Mouse (Mus musculus) adrenal gland, postnatal 10 days (tissue): ENCODE results near the gene Ralgds. TPM values are rescaled to one million over a fixed set of nuclear protein-coding genes. Genes with fewer than 3 reads are reported as not detected.
A peak's percentile ranks its signal among the peaks of the same experiment; 100 is the strongest.
"Not testable (repeated sequence)": the region's sequence is repeated elsewhere in the genome, so short reads cannot be mapped to it uniquely, and the experiment has no call there.

Source experiments
- DNase-seq: peaks from one replicate; pipeline ENCODE4 v3.0.0; 2021; ENCODE audit warnings: mixed read lengths
- long read RNA-seq, 2 experiments: library from polyadenylated mRNA; stranded (forward); transcript quantifications; one replicate each; pipeline ENCODE4 v2.0.0; 2021
- total RNA-seq, 2 experiments: library from RNA; stranded (reverse); gene quantifications; 2 replicates each; pipeline ENCODE4 v1.2.3; 2021

Ralgds gene
- 10 to 100 TPM; 31.5 to 47.4 TPM for total RNA-seq
- long read RNA-seq, experiment 1, transcript Ralgds-202 (18 exons, 3,102 nt) = major isoform, 7 of 49 reads
- long read RNA-seq, experiment 1, transcript Ralgds-203 (18 exons, 3,683 nt) = minor isoform, 6 of 49 reads
- long read RNA-seq, experiment 1, partial matches to known transcripts = 5 of 49 reads
- long read RNA-seq, experiment 1, other reads (novel, unspliced or antisense) = 29 of 49 reads
- long read RNA-seq, experiment 2, transcript Ralgds-203 (18 exons, 3,683 nt) = minor isoform, 12 of 65 reads
- long read RNA-seq, experiment 2, transcript Ralgds-202 (18 exons, 3,102 nt) = major isoform, 22 of 65 reads
- long read RNA-seq, experiment 2, partial matches to known transcripts = 14 of 65 reads
- long read RNA-seq, experiment 2, other reads (novel, unspliced or antisense) = 13 of 65 reads

DNA sequence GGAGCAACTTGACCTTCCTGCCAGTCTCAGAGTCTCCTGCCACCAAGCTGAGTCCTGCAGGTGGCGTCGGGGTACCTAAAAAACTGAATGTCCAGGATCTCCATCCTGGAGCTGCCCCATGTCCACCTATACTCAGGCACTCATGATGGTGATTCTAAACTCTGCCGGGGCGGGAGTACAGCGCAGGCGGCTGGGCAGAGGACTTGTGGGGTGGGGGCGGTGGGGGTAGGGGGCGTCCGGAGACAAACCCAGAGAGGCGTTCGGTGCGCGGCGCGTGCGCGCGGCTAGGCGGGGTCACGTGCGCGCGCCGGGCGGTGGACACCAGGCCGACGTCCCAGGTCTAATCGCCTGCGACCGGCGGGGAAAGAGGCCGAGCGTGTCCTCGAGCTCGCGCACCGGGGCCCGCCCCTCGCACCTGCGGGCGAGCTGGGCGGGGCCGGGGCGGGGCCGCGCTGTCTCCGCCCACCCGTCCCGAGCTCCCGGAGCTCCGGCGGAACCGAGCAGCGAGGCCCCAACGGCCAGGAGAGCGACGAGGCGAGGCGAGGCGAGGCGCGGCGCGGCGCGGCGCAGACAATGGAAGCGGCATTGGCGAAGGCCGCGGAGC lies at the start of gene Ralgds:
TSS of gene Ralgds (plus strand) at position 328 of the 604 bp plus-strand sequence.
- peak; percentile 70 for DNase-seq

DNA sequence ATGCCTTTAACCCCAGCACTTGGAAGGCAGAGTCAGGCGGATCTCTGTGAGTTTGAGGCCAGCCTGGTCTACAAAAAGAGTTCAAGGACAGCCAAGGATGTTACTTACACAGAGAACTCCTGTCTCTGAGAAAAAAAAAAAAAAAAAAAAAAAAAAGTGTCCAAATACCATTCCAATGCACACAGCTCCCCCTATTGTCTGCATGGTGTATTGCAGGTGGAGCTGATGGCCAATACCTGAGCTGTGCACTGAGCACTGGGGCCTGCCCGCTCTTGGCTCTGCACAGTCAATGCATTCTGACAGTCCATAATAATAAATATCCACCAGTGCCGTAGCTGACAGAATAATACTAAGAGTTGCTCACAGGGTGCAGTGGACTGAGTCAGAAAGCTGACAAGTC lies 49.0 kb upstream of the Ralgds start:
- peak; percentile 65 for DNase-seq

DNA sequence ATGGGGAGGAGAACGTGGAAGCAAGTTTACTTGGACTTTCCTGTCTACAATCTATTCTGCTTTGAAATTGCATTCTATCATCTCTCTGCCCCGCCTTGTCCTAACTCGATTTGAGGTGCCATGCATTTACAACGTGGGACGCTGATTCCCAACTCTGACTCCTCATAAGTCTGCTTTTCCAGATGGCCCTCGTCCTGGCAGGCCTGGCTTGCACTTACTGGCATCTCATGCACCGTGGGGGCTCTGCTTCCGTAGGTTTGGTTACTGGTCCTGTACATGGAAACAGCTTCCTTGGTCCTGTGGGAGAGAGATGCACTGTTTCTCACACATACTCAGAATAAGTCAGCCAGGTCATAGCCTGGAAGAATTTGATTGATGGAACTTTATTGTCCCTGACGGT lies 48.0 kb upstream of the Ralgds start:
- DNase-seq = no peak

DNA sequence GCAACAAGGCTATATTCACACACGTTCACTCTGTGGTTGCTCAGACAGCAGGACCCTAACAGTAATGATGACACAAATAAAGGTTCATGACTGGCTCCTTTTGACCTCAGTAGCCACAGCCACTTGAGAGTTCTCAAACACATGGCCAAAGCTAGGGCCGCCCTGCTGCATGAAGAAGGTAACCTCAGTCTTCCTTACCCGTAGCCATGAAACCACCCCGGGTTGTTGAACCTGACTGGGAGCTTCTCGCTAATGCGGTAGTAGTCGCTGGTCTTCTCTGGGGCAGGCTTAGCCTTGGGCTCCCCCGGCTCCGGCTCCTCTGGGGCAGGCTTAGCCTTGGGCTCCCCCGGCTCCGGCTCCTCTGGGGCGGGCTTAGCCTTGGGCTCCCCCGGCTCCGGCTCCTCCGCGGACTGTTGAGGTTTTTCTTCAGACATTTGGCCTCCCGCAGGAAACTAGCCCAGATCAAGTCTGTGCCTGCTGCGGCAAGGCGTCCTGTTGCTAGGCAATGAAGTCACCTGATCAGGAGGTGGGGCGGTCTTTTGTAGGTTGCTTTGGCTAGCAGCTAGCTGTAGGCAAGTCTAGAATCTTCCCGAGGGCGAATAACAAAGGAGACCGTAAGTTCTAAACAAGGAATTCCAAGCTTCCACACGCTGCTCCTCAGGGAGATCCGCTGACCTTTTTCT lies 46.9 kb upstream of the Ralgds start, which contains the start of gene 1700007K13Rik:
TSS of gene 1700007K13Rik (minus strand) at position 497 of the 683 bp plus-strand sequence.
- DNase-seq = peak; percentile 86

DNA sequence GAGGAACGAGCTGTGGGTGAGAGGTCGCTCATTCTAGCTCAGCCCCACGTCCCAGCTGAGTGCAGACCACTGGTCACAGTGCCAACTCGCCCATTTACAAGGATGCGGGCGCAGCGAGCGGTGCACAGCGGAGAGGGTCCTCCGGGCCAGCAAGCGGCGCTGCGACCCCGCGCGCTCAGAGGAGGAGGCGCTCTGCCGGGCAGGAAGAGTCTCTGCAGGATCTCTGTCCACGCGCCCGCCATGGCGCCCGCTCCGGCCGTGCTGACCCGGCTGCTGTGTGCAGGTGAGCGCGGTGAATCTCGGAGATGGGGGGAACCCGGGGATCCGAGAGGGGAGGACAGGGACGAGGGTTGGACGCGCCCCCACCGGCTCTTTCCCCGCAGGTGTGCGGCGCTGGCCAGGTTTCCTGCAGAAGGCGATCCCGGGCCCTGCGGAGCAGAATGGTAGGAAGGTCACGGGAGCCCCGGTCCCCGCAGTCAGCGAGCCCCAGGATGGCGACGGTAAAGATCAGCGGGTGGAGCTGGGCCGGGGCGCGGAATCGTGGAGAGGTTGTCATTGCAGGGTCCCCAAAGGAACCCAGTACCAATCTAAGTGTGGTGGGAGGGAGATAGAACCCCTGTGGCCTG lies 45.0 kb upstream of the Ralgds start, which contains the start of gene Mrps2:
TSS of gene Mrps2 (plus strand) at position 207 of the 626 bp plus-strand sequence.
- peak; percentile 94 for DNase-seq

DNA sequence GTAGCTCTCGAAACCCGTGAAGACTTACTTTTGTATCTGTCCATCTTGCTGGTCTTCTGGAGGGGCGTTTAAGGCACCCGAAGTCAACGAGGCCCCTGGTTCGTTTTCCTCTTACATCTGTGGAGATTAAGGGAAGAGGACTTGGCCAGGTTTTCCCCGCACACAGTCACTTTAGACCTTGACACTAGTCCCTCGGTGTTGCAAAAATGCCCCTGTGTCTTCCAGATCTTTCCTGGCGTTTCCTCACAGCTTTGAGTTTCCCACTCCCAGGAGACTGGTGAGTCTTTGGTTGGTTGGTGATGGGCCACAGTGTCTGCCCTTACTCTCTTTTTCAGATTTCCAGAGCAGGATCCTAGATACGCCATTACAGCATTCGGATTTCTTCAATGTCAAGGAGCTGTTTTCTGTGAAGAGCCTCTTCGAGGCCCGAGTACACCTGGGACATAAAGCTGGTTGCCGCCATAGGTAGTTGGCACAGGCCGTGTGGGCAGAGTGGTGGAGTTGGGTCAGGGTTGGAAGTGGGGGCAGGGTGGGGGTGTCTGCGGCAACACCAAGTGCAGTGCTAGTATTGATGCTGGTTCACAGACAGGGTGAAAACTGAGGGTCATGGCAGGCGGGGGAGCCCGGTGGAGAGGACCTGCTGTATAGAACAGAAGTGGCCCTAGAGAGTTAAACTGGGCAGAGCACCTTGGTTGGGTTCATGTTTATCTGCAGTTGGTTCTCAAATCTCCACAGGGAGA lies 44.3 kb upstream of the Ralgds start:
- DNase-seq = peak; percentile 33

DNA sequence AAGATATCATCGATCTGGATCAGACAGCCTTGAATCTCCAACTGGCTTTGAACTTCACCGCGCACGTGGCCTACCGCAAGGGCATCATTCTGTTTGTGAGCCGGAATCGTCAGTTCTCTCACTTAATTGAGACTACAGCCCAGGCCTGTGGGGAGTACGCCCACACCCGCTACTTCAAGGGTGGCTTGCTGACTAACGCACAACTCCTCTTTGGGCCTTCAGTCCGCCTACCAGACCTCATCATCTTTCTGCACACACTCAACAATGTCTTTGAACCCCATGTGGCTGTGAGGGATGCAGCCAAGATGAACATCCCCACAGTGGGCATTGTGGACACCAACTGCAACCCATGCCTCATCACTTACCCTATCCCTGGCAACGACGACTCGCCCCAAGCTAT lies 43.5 kb upstream of the Ralgds start:
- DNase-seq = no peak

DNA sequence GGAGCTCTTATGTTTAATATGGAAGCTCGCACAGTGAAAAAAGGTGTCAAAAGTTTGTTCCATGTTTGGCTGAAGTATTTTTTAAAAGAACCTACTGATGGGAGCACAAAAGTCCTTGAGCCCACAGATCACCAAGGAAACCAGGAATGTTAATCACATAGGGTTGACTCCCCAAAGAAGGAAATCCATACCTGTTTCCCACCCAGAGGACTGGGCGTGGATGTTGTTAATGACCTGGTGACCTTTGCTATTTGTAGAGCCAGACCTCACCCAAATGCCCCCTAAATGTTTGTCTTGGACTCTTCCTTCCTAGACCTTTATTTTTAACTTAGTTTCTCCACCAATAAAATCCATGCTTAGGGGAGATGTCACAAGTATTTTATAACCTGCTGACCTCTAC lies 42.3 kb upstream of the Ralgds start:
- DNase-seq = no peak

DNA sequence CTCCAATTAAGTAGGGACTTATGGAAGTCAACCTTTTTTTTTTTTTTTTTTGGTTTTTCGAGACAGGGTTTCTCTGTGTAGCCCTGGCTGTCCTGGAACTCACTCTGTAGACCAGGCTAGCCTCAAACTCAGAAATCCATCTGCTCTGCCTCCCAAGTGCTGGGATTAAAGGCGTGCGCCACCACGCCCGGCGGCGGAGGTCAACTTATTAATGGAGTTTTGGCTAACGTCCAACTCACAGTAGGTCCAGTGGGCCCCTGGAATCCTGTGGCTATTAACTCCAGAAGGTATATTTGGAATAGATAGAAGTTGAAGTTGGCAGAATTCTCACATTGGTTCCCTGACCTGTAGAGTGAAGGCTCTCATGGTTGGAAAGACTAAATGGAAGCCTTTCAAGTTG lies 40.9 kb upstream of the Ralgds start:
- not testable (repeated sequence) for DNase-seq

DNA sequence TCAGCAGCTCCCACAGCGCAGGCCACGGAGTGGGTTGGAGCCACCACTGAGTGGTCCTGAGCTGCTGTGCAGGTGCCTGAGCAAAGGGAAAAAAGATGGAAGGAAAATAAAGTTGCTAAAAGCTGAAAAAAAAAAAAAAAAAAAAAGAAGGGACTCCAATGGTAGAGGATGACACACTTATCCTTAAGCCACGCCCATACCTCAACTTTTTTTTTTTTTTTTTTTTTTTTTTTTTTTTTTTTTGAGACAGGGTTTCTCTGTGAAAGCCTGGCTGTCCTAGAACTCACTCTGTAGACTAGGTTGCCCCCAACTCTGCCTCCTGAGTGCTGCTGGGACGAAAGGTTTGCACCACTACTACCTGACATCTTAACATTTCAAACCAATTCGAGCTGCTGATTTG lies 34.9 kb upstream of the Ralgds start:
- DNase-seq = not testable (repeated sequence)

DNA sequence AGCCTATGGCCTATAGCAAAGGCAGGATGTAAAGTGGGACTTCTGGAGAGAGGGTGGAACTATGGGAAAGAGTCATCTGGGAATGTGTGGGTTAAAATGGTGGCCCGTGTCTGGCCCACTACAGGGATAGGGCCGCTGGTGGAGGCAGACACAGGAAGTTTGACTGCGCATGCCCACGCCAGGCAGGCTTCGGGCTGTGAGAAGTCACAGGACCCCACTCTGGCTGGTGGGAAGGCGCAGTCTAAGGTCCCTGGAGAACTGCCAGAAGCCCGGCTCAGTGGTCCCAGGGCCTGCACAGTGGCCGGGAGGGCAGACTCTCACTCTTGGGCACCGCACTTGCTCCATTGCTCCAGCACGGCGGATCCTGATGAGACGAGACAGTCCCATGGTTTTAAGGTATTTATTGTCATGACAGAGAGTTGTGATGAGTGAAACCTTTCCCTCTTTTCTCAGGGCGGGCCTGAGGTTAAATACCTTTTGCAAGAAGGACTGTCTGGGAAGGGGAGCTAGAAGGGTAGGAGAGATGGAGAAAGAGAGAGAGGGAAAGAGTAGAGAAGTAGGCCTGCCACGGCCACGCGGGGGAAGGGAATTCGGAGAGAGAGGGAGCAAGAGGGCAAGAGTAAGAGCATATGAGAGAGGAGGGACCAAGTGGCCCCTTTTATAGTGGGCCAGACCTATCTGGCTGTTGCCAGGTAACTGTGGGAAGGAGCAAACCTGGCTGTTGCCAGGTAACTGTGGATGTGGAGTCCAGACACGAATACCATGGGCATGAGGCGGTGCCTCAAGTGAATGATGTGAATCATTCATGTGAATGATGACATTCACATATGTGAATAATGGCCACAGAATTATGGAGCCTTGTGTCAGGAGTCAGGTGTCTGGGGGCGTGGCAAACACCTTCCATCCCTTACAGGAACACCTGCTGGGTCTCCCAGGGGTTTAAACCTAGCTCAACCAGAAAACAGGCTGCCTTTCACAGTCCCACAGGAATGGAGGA lies 33.4 kb upstream of the Ralgds start:
- no peak for DNase-seq

DNA sequence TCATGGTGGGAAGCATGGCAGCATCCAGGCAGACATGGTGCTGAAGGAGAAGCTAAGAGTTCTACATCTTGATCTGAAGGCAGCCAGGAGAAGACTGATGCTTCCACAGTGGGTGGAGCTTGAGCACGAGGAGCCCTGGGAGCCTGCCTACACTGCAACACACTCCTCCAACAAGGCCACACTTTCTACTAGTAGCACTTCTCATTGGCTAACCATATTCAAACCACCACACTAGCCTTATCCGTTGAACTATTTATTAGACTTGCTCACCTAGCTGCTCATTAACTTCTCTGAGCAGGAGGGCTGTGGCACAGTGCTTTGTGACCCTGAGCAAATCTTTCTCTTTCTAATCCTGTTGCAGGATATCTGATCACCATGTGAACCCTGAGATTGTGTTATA lies 29.1 kb upstream of the Ralgds start:
- DNase-seq = no peak

DNA sequence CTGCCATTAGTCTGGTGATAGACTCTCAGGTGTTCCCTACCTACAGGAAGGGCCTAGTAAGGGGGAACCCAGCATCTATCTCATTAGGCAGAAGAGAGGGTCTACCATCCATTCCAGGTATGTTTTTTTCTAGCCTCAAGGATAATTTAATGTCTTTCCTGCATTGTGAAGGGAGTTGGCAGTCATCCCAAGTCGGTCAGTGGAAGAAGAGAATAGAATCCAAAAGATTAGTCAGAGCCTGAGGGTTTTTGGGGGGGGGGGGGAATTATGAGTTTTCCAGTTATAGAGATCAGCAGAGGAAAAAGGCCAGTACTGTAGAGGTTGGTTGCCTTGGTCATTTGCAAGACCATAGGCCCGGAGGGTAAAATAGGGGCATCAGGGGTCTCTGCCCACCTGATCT lies 18.4 kb upstream of the Ralgds start:
- DNase-seq = no peak

DNA sequence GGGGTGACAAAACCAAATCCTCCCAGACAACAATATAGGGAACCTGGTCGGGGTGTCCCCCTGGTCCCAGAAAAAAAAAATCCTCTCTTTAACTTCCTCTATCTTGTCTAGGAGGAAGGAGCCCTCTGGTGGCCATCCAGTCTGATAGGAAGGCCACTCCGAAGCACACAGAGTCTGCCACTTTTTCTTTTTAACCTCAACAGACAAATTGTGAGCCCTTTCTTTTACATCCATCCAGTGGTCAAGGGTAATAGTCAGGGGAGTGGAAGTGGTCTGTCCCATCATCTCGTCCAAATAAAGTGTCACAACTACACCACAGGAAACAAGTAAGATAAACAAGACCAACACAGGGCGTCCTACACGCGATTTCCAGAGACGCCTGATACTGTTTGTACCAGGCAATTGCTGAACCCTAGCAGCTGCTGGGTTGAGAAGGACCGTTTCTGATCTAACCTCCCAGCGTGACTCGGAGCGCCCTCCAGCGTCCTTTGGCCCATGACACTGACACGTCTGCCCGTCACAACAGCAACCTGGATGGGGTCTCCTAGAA lies 17.6 kb upstream of the Ralgds start:
- DNase-seq = peak; percentile 49

DNA sequence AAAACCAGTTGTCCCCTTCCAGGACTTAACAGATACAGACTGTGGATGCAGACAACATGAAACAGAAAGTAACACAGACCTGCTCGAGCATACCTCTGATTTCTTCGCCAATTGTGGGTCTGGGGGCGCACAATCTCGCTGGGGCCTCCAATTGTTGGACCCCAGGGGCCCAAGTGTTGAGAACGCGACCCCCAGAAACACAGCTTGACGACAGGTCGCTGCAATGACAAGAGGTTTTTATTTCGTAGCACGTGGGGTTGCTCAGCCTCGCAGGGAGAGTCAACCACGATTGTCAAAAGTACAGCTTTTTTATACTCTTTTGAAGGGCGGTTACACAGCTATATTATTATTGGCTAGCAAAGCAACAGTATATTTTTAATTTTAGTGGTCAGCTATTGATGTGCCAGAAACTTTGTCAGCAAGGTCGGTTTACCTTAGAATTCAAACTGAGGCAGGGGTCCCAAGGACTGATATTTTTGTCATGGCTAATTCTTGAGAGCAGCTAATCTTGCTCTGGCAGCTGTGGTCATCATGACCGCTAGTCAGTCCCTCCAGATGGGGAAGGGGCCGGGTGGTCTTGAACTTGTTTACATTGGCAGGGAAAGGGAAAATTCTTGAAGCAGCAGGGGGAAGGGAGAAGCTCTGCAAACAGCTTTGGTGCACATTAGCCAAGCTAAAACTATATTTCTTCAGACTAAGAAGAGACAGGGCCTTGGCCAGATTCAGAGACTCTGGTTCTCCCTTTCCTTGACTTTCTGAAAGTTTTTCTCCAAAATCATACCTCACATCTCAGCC lies 16.9 kb upstream of the Ralgds start:
- DNase-seq = no peak

DNA sequence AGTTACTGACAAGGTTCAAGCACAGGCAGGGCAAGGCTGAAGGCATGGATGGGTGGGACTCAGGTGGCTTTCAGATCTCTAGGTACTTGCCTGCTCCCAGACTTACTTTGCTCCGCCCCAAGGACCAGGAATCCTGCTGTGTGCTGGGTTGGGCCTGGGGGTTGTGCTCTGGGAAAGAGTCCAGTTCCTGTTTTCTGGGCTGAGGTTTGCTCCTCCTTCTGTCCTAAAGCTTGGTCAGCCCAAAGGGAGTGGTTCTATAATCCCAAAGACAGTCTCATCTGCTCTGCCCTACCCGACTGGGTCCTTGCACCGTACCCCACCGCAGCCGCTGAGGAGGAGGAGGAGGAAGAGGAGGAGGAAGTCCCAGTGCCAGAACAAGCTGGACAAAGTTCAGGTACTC lies 16.3 kb upstream of the Ralgds start, which contains the start of gene Gbgt1:
TSS of gene Gbgt1 (plus strand) at position 221 of the 400 bp plus-strand sequence.
- no peak for DNase-seq

DNA sequence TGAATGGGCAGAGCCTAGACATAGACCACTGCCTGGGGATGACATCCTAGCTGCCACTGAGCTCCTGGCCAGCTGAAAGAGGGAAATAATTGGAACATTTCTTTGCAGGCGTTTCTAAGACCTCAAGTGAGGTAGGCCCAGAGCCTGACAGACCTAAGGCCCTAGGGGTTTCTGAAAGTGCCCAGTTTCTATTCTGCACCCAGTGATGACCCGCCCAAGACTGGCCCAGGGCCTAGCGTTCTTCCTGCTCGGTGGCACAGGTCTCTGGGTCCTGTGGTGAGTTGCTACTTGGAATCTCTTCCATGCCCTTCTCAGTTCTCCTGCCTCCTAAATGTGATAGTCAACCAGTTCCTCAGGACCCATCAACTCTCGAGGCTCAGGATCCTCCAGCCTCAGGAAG lies 15.4 kb upstream of the Ralgds start:
- no peak for DNase-seq

DNA sequence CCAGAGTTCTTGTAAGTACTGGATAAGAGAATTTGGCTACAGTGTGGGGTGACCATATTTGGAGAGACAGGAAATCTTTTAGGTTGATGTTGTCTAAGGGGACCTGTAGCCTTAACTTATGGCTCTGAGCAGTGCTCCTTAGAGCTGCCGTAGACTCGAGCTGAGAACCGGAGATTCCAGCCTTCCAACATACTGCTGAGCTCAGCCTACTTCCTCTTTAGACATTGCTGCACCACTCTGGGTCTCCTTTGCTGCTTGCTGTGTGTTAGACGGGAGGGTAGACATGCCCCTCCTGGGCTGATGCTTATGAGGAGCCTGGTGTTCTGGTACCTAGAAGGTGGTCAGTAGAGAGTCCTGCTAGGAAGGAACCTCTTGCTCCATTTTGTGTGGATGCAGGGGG lies 14.5 kb upstream of the Ralgds start:
- DNase-seq = no peak

DNA sequence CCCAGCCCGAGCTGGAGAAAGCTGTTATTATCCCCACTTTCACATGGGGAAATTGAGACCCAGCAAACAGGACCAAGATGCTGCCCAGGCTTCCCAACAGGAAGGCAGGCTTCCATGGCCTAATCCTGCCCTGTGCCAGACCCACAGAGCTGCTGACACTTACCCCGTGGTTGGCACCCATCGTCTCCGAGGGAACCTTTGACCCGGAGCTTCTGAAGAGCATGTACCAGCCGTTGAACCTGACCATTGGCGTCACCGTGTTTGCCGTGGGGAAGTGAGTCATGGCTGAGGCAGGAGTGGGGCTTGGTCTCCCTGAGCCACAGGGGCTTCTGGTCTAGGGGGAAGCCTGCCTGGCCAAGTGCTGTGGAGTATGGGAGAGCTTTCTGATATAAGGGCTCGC lies 9.9 kb upstream of the Ralgds start:
- DNase-seq = no peak
